Mouse (Mus musculus) limb, embryonic 12.5 days (tissue): ENCODE measurements around the gene Fam189a1. TPM values are rescaled to one million over a fixed set of nuclear protein-coding genes. Genes with fewer than 3 reads are reported as not detected.

Experiments
- ATAC-seq: fragments of 200-750 bp; cut with Nextera tagmentation; 2 replicates; pipeline ENCODE4 v1.8.0; 2017; ENCODE audit warnings: low read depth, moderate TSS enrichment; ENCODE audit not compliant: insufficient number of reproducible peaks, insufficient read depth, low FRiP score, low TSS enrichment
- H3K27ac ChIP-seq: fragments of 300-500 bp; sonication (generic); 2 replicates; pipeline ENCODE4 v1.5.1; 2016; ENCODE audit warnings: mild to moderate bottlenecking, moderate library complexity
- H3K27me3 ChIP-seq: fragments of 300-500 bp; sonication (generic); 2 replicates; pipeline ENCODE4 v1.6.1; 2016; ENCODE audit warnings: mild to moderate bottlenecking, moderate library complexity
- H3K36me3 ChIP-seq: fragments of 300-500 bp; sonication (generic); 2 replicates; pipeline ENCODE4 v1.6.1; 2016; ENCODE audit warnings: mild to moderate bottlenecking, moderate library complexity
- H3K4me1 ChIP-seq: fragments of 300-500 bp; sonication (generic); replicated peaks from 2 replicates; pipeline ENCODE4 v1.6.1; 2016
- H3K4me2 ChIP-seq: fragments of 300-500 bp; sonication (generic); 2 replicates; pipeline ENCODE4 v1.6.1; 2016; ENCODE audit warnings: mild to moderate bottlenecking, moderate library complexity
- H3K4me3 ChIP-seq: fragments of 300-500 bp; sonication (generic); replicated peaks from 2 replicates; pipeline ENCODE4 v1.5.1; 2016; ENCODE audit warnings: mild to moderate bottlenecking
- H3K9ac ChIP-seq: fragments of 300-500 bp; sonication (generic); replicated peaks from 2 replicates; pipeline ENCODE4 v1.6.1; 2016; ENCODE audit warnings: mild to moderate bottlenecking, moderate library complexity
- H3K9me3 ChIP-seq: fragments of 300-500 bp; sonication (generic); 2 replicates; pipeline ENCODE4 v1.6.1; 2016; ENCODE audit warnings: mild to moderate bottlenecking, moderate library complexity
- WGBS: fragments of 180-500 bp; shearing (Covaris S2); methylation state at CpG from one replicate; pipeline ENCODE4 v1.1.7; 2016; 5-methylcytosine and 5-hydroxymethylcytosine counted together
- polyA plus RNA-seq: library from polyadenylated mRNA; unstranded; fragments of >200 nt; fragmentation: Nextera tagmentation; extraction: Ambion mirVana; gene quantifications from 2 replicates; pipeline ENCODE4 v1.2.1, GENCODE M21; 2016

Gene Fam189a1
- polyA plus RNA-seq, 1 experiment from 2014 or later, result 1.6 TPM

GRCm38 (mm10) chr7:64995946-64996444, 160.4 kb downstream of the Fam189a1 start:
- H3K27me3 ChIP-seq, result no peaks in the 10 kb centered on the region
- no peaks in the 10 kb centered on the region for H3K36me3 ChIP-seq
- no peak overlapping the region for H3K9ac ChIP-seq
- no peak overlapping the region for H3K4me2 ChIP-seq
- no peak for ATAC-seq
- H3K4me3 ChIP-seq, result no peak overlapping the region
- peaks cover 3% of the 10 kb centered on the region; the same call in 1 of the 2 replicates for H3K4me1 ChIP-seq
- no peak overlapping the region for H3K27ac ChIP-seq
- 46% methylated on average over 8 of the region's 8 CpGs for WGBS
- no peaks in the 10 kb centered on the region for H3K9me3 ChIP-seq

GRCm38 (mm10) chr7:64989406-64989805, 167.0 kb downstream of the Fam189a1 start:
- no peaks in the 10 kb centered on the region for H3K4me1 ChIP-seq
- no peaks in the 10 kb centered on the region for H3K9me3 ChIP-seq
- H3K9ac ChIP-seq, result no peak overlapping the region
- H3K27me3 ChIP-seq, result no peaks in the 10 kb centered on the region
- no peak for ATAC-seq
- 78% methylated on average over 4 of the region's 4 CpGs for WGBS
- H3K4me2 ChIP-seq, result no peak overlapping the region
- H3K36me3 ChIP-seq, result no peaks in the 10 kb centered on the region
- H3K4me3 ChIP-seq, result no peak overlapping the region
- H3K27ac ChIP-seq, result no peak overlapping the region

- Histone ChIP-seq H3K36me3 (no peaks in the 10 kb centered on the region), H3K4me3 (no peak overlapping the region), H3K27ac (no peak overlapping the region), H3K4me1 (no peaks in the 10 kb centered on the region), H3K9ac (no peak overlapping the region), H3K27me3 (no peaks in the 10 kb centered on the region), H3K4me2 (no peak overlapping the region), H3K9me3 (no peaks in the 10 kb centered on the region)
- WGBS, result 85% methylated on average over 2 of the region's 2 CpGs
- ATAC-seq, result no peak
These were observed 168.4 kb downstream of the Fam189a1 start for GRCm38 (mm10) chr7:64988015-64988414.

GRCm38 (mm10) chr7:64984468-64985120, 171.8 kb downstream of the Fam189a1 start:
- ATAC-seq, result no peak
- Histone ChIP-seq H3K4me1 (no peaks in the 10 kb centered on the region), H3K4me2 (no peak overlapping the region), H3K9ac (no peak overlapping the region), H3K27ac (no peak overlapping the region), H3K4me3 (no peak overlapping the region), H3K9me3 (no peaks in the 10 kb centered on the region), H3K36me3 (no peaks in the 10 kb centered on the region), H3K27me3 (no peaks in the 10 kb centered on the region)
- WGBS, result 92% methylated on average over 22 of the region's 22 CpGs

GRCm38 (mm10) chr7:64981511-64982235, 174.7 kb downstream of the Fam189a1 start:
- Histone ChIP-seq H3K27ac (no peak overlapping the region), H3K9me3 (no peaks in the 10 kb centered on the region), H3K4me1 (no peaks in the 10 kb centered on the region), H3K36me3 (no peaks in the 10 kb centered on the region), H3K4me2 (no peak overlapping the region), H3K4me3 (no peak overlapping the region), H3K27me3 (no peaks in the 10 kb centered on the region), H3K9ac (no peak overlapping the region)
- no peak for ATAC-seq
- 69% methylated on average over 2 of the region's 2 CpGs for WGBS

- Histone ChIP-seq H3K9ac (no peak overlapping the region), H3K27me3 (no peaks in the 10 kb centered on the region), H3K4me1 (no peaks in the 10 kb centered on the region), H3K4me2 (no peak overlapping the region), H3K9me3 (no peaks in the 10 kb centered on the region), H3K4me3 (no peak overlapping the region), H3K36me3 (no peaks in the 10 kb centered on the region), H3K27ac (no peak overlapping the region)
- 81% methylated on average over 4 of the region's 4 CpGs for WGBS
- ATAC-seq, result no peak
These were observed 182.6 kb downstream of the Fam189a1 start for GRCm38 (mm10) chr7:64973590-64974262.

- no peak overlapping the region for H3K4me2 ChIP-seq
- ATAC-seq, result no peak
These were observed 194.2 kb downstream of the Fam189a1 start for GRCm38 (mm10) chr7:64962128-64962527.

GRCm38 (mm10) chr7:64959087-64959486, 197.3 kb downstream of the Fam189a1 start:
- Histone ChIP-seq H3K27me3 (no peaks in the 10 kb centered on the region), H3K4me3 (no peak overlapping the region), H3K36me3 (no peaks in the 10 kb centered on the region), H3K9ac (no peak overlapping the region), H3K27ac (0 out of 2 replicates have a peak overlapping the region, but pooled peaks have one; percentile 18), H3K4me1 (peaks cover 4% of the 10 kb centered on the region; the same call in 1 of the 2 replicates), H3K9me3 (no peaks in the 10 kb centered on the region), H3K4me2 (peak overlapping the region; percentile 20; the same call in 1 of the 2 replicates)
- WGBS, result 26% methylated on average over 6 of the region's 6 CpGs
- ATAC-seq, result no peak

More at GRCm38 (mm10) chr7:64962128-64962527, 194.2 kb downstream of the Fam189a1 start:
- Histone ChIP-seq H3K4me3 (no peak overlapping the region), H3K27me3 (no peaks in the 10 kb centered on the region), H3K36me3 (no peaks in the 10 kb centered on the region), H3K4me1 (peaks cover 4% of the 10 kb centered on the region; the same call in 1 of the 2 replicates), H3K9me3 (no peaks in the 10 kb centered on the region), H3K27ac (no peak overlapping the region), H3K9ac (no peak overlapping the region)
- WGBS, result 93% methylated on average over 3 of the region's 3 CpGs

- Histone ChIP-seq H3K4me2 (no peak overlapping the region), H3K27me3 (no peaks in the 10 kb centered on the region), H3K36me3 (no peaks in the 10 kb centered on the region), H3K9ac (no peak overlapping the region), H3K4me3 (no peak overlapping the region), H3K4me1 (no peaks in the 10 kb centered on the region), H3K9me3 (no peaks in the 10 kb centered on the region), H3K27ac (no peak overlapping the region)
- WGBS, result 69% methylated on average over 2 of the region's 2 CpGs
- ATAC-seq, result no peak
These were observed 204.2 kb downstream of the Fam189a1 start for GRCm38 (mm10) chr7:64952181-64952580.

- 67% methylated on average over 2 of the region's 2 CpGs for WGBS
These were observed 205.6 kb downstream of the Fam189a1 start for GRCm38 (mm10) chr7:64950771-64951099.

More at GRCm38 (mm10) chr7:64950771-64951099, 205.6 kb downstream of the Fam189a1 start:
- no peak for ATAC-seq
- H3K4me2 ChIP-seq, result no peak overlapping the region
- no peak overlapping the region for H3K9ac ChIP-seq
- no peak overlapping the region for H3K27ac ChIP-seq
- H3K36me3 ChIP-seq, result no peaks in the 10 kb centered on the region
- H3K4me3 ChIP-seq, result no peak overlapping the region
- H3K4me1 ChIP-seq, result no peaks in the 10 kb centered on the region
- H3K9me3 ChIP-seq, result no peaks in the 10 kb centered on the region
- H3K27me3 ChIP-seq, result no peaks in the 10 kb centered on the region
